Mouse (Mus musculus) lung, postnatal 0 days (tissue): ENCODE measurements at regions not wholly inside any gene's neighbourhood (a gene's known extent, or its start where the extent isn't known, plus 50 kb on each side); places are given as distances from the start of the nearest gene placed in this dataset.

Source experiments
- ATAC-seq: fragments of 200-750 bp; cut with Nextera tagmentation; 2 replicates; pipeline ENCODE4 v1.8.0; 2017; ENCODE audit warnings: moderate library complexity
- DNase-seq: peaks from one replicate; pipeline ENCODE4 v3.0.0-alpha.2; 2016; ENCODE audit warnings: low spot score
- H3K27ac ChIP-seq: fragments of 300-500 bp; sonication (generic); 2 replicates; pipeline ENCODE4 v1.5.1; 2014; ENCODE audit warnings: antibody characterized with exemption, mild to moderate bottlenecking, low read length, mixed read lengths
- H3K27me3 ChIP-seq: fragments of 300-500 bp; sonication (generic); replicated peaks from 2 replicates; pipeline ENCODE4 v1.6.1; 2014; ENCODE audit warnings: low read length, mixed read lengths; ENCODE audit not compliant: insufficient read depth
- H3K36me3 ChIP-seq: fragments of 300-500 bp; sonication (generic); 2 replicates; pipeline ENCODE4 v1.6.1; 2014; ENCODE audit warnings: low read length, mixed read lengths; ENCODE audit not compliant: insufficient read depth
- H3K4me1 ChIP-seq: fragments of 300-500 bp; sonication (generic); 2 replicates; pipeline ENCODE4 v1.6.1; 2014; ENCODE audit warnings: antibody characterized with exemption, low read depth, low read length, mixed read lengths; ENCODE audit not compliant: insufficient read depth
- H3K4me2 ChIP-seq: fragments of 300-500 bp; sonication (generic); replicated peaks from 2 replicates; pipeline ENCODE4 v1.6.1; 2014; ENCODE audit warnings: low read depth, mild to moderate bottlenecking, low read length, moderate library complexity, mixed read lengths
- H3K4me3 ChIP-seq: fragments of 300-500 bp; sonication (generic); 2 replicates; pipeline ENCODE4 v1.5.1; 2014; ENCODE audit warnings: low read depth, low read length
- H3K9ac ChIP-seq: fragments of 300-500 bp; sonication (generic); replicated peaks from 2 replicates; pipeline ENCODE4 v1.6.1; 2014; ENCODE audit warnings: low read depth, mild to moderate bottlenecking
- H3K9me3 ChIP-seq: fragments of 300-500 bp; sonication (generic); 2 replicates; pipeline ENCODE4 v1.6.1; 2016; ENCODE audit warnings: low read length, mixed read lengths
- CTCF ChIP-seq: IDR thresholded peaks from 2 replicates; pipeline ENCODE4 v1.5.1; 2016; ENCODE audit warnings: antibody characterized with exemption, mild to moderate bottlenecking
- EP300 ChIP-seq: IDR thresholded peaks from 2 replicates; pipeline ENCODE4 v1.6.1; 2016; ENCODE audit warnings: antibody characterized with exemption, mild to moderate bottlenecking, control low read depth
- WGBS: fragments of 180-500 bp; shearing (Covaris S2); extraction: QIAGEN DNeasy Blood & Tissue Kit; methylation state at CpG from one replicate; pipeline ENCODE4 v1.1.7; 2014; 5-methylcytosine and 5-hydroxymethylcytosine counted together

DNA sequence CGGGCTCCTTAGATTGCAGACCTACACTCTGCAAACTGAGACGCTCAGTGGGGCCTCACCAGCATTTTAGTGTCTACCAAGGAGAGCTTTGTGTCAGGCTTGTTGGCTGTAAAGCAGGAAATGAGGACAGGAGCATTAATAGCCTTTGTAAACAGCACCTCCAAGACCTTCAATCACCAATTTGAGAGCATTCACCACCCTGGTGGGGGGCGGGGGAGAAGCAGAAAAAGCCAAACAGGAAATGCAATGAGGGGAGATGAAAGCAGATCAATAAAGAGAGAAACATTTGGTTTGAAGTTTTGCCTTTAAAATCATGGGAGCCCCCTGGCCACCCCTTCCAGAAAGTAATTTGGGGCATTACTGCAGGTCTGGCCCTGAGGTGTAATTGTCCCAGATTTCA is 497.3 kb upstream of the Sall1 start:
- no peaks in the 10 kb centered on the region for H3K36me3 ChIP-seq
- H3K27me3 ChIP-seq = no peaks in the 10 kb centered on the region
- no peak overlapping the region for H3K27ac ChIP-seq
- TF ChIP-seq CTCF = no peak
- no peak for TF ChIP-seq EP300
- H3K4me2 ChIP-seq = no peak overlapping the region
- no peak overlapping the region for H3K4me3 ChIP-seq
- ATAC-seq (no peak), DNase-seq (no peak)
- no peak overlapping the region for H3K9ac ChIP-seq
- WGBS = 40% methylated on average over 3 of the region's 3 CpGs
- H3K9me3 ChIP-seq = no peaks in the 10 kb centered on the region
- no peaks in the 10 kb centered on the region for H3K4me1 ChIP-seq

DNA sequence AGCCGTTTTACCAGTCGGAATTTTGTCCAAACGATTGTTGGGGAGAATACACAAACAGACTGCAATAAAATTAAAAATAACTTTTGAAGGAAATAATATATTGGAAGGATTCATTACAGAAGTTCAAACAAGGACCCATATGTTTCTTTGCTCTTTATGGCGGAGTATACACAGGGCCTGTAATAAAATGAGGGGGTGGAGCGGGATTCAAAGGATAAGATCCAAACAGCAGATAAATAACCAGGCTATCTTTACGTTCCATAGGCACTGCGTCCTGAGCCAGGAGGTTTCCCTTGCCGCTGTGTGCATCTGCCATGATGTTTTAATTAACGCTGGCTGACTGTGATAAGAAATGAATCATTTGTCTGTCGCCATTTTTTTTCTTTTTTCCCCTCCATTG is 490.6 kb upstream of the Sall1 start:
- DNase-seq (no peak), ATAC-seq (no peak)
- Histone ChIP-seq H3K9ac (no peak overlapping the region), H3K4me1 (no peaks in the 10 kb centered on the region), H3K4me2 (no peak overlapping the region), H3K9me3 (no peaks in the 10 kb centered on the region), H3K27me3 (no peaks in the 10 kb centered on the region), H3K4me3 (no peak overlapping the region), H3K27ac (no peak overlapping the region), H3K36me3 (no peaks in the 10 kb centered on the region)
- TF ChIP-seq EP300 (no peak), CTCF (no peak)
- WGBS = 54% methylated on average over 10 of the region's 10 CpGs

DNA sequence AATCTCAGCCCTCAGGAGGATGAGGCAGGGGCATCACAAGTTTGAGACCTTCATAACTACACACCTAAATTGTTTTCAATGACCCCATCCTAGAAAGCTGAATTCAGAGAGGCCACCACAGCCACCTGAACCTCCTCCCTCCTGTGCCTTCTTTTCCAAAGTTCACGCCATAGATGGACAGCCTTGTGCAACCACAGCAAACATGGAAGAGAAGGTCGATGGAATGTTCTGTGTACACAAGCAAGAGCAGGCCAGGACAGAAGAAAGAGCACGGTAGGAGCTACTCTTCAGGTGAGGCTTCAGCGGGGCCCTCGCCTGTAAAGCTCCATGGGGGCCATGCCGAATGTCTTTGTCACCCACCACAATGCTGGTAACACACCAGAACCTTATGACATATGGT is 481.1 kb upstream of the Sall1 start:
- H3K36me3 ChIP-seq = no peaks in the 10 kb centered on the region
- no peaks in the 10 kb centered on the region for H3K27me3 ChIP-seq
- no peak overlapping the region for H3K4me2 ChIP-seq
- H3K4me3 ChIP-seq = no peak overlapping the region
- WGBS = 74% methylated on average over 6 of the region's 6 CpGs
- no peak overlapping the region for H3K27ac ChIP-seq
- H3K9me3 ChIP-seq = no peaks in the 10 kb centered on the region
- TF ChIP-seq CTCF (no peak), EP300 (no peak)
- no peaks in the 10 kb centered on the region for H3K4me1 ChIP-seq
- no peak for ATAC-seq
- H3K9ac ChIP-seq = no peak overlapping the region
- DNase-seq = no peak

DNA sequence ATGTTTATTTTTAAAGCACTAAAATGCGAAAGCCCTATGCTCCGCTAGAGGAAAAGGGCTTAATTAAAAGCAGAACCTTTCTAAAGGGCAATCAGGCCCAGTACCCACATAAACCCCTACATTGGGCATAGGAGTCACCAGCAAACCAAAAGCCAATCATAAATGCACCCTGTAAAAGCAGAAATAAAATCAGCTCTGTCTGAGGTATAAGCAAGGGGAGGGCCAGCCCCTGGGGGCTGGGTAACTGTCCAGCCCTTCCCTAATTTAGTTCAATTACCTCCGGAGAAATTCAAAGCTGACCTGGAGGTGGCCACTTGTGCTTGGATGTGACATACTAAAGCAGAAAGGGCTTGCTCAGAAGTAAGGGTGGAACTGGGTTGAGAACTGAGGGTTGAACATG is 479.4 kb upstream of the Sall1 start:
- WGBS = 65% methylated on average over 3 of the region's 3 CpGs
- H3K9me3 ChIP-seq = no peaks in the 10 kb centered on the region
- H3K9ac ChIP-seq = no peak overlapping the region
- ATAC-seq = no peak
- DNase-seq = no peak
- no peak overlapping the region for H3K4me2 ChIP-seq
- H3K4me1 ChIP-seq = no peaks in the 10 kb centered on the region
- no peaks in the 10 kb centered on the region for H3K36me3 ChIP-seq
- no peak overlapping the region for H3K27ac ChIP-seq
- TF ChIP-seq CTCF = no peak
- TF ChIP-seq EP300 = no peak
- H3K27me3 ChIP-seq = no peaks in the 10 kb centered on the region
- no peak overlapping the region for H3K4me3 ChIP-seq

DNA sequence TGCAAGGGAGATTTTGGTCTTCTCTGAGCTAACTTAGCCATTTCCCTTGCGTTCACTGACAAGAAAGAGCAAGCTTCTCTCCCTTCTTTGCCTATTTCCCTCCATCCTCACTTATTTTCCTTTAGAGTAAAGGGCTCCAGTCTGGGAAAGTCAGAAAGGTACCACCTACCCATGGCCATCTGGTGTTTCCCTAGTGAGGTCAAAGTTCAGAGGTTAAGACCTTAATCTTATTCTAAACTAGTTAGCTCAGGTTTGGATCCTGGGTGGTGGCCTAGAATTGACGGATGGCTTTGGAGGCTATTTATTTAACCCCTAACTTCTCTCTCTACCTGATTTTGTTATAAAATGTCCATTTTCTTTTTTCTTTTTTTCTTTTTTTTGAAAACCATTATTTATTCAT is 472.6 kb upstream of the Sall1 start:
- Histone ChIP-seq H3K4me2 (no peak overlapping the region), H3K36me3 (no peaks in the 10 kb centered on the region), H3K27me3 (no peaks in the 10 kb centered on the region), H3K4me3 (no peak overlapping the region), H3K9me3 (no peaks in the 10 kb centered on the region), H3K4me1 (no peaks in the 10 kb centered on the region), H3K9ac (no peak overlapping the region), H3K27ac (no peak overlapping the region)
- TF ChIP-seq EP300 = no peak
- no peak for TF ChIP-seq CTCF
- DNase-seq (no peak), ATAC-seq (no peak)
- WGBS = 64% methylated on average over 2 of the region's 2 CpGs

DNA sequence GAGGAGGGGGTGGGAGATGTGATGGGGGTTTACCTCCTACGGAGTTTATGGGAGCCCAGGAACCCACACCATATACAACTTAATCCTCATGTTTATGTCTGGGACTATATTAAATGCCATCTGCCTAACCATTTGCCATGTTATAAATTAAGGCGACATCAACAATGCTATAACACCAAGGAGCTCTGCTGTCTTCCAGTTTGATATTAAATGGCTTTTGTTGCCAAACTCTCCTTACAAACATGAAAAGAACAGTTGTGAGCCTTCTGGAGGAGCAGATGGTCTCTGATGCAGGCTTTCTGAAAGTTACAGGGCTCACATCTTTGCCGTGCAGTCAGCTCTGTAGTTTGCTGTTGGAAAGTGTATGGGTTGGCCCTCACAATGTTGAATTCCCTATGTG is 470.3 kb upstream of the Sall1 start:
- WGBS = 78% methylated on average over 3 of the region's 3 CpGs
- Histone ChIP-seq H3K9me3 (no peaks in the 10 kb centered on the region), H3K36me3 (no peaks in the 10 kb centered on the region), H3K4me3 (no peak overlapping the region), H3K4me1 (no peaks in the 10 kb centered on the region), H3K27ac (no peak overlapping the region), H3K9ac (no peak overlapping the region), H3K4me2 (no peak overlapping the region), H3K27me3 (no peaks in the 10 kb centered on the region)
- TF ChIP-seq CTCF = no peak
- DNase-seq (no peak), ATAC-seq (no peak)

DNA sequence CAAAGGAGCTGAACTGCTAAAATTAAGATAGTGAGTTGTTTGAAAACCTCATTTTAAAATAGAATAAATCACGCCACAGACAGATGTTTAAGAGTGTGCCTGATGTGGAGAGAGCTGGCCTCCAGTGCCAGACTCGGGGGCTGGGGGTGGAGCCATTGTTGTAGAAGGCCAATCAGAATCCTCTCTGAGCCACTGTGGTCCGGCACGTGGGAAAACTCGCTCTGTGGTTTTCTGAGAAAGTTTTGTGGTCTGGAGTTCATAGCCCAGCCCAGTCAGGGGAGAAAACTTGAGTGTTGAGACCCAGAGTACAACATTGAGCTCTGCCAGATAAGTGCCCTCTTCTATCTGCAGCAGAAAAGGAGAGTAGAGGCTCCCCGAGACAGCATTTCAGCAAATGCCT is 463.7 kb upstream of the Sall1 start:
- H3K27ac ChIP-seq = no peak overlapping the region
- H3K4me3 ChIP-seq = no peak overlapping the region
- H3K9ac ChIP-seq = no peak overlapping the region
- H3K9me3 ChIP-seq = no peaks in the 10 kb centered on the region
- no peak overlapping the region for H3K4me2 ChIP-seq
- no peak for ATAC-seq
- TF ChIP-seq CTCF (no peak), EP300 (no peak)
- H3K27me3 ChIP-seq = no peaks in the 10 kb centered on the region
- 33% methylated on average over 6 of the region's 6 CpGs for WGBS
- no peaks in the 10 kb centered on the region for H3K4me1 ChIP-seq
- DNase-seq = no peak
- H3K36me3 ChIP-seq = no peaks in the 10 kb centered on the region
